In the genomic region with DNA sequence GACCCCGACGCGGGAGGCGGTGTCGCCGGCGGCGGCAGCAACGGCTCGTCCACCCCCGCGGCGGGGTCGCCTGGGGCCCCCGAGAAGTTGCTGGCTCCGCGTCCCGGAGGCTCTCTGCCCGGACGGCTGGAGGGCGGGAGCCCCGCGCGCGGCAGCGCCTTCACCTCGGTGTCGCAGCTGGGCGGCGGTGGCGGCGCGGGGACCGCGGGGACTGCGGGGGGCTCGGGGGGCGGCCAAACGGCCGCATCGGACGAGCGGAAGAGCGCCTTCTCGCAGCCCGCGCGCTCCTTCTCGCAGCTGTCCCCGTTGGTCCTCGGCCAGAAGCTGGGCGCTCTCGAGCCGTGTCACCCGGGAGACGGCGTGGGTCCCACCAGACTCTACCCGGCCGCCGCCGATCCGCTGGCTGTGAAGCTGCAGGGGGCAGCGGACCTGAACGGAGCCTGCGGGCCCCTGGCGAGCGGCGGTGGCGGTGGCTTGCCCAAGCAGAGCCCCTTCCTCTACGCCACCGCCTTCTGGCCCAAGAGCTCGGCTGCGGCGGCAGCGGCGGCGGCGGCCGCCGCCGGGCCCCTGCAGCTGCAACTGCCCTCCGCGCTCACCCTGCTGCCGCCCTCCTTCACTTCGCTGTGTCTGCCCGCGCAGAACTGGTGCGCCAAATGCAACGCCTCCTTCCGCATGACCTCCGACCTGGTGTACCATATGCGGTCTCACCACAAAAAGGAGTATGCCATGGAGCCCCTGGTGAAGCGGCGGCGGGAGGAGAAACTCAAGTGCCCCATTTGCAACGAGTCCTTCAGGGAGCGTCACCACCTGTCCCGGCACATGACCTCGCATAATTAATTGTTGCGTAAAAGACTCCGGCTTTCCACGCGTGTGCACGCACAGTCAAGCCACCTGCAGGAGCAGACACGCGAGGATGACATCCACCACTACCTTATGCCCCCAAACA, we compare ENCODE assay signal across 8 mouse cellular contexts. TPM values are rescaled to one million over a fixed set of nuclear protein-coding genes. Genes with fewer than 3 reads are reported as not detected.
DNase-seq lines count a peak whose midpoint lies in the region; ATAC-seq and TF ChIP-seq lines count a peak whose summit lies in the region.

No protein-coding gene starts in this region.

- under 1% methylated on average over 92 of the region's 106 CpGs for WGBS in hindbrain, embryonic 12.5 days
- under 1% methylated on average over 62 of the region's 106 CpGs for WGBS in lung, embryonic 16.5 days

- ATAC-seq in hindbrain, embryonic 12.5 days (ENCODE audit: low FRiP score) = peak; percentile 30
- ATAC-seq in lung, embryonic 16.5 days (ENCODE audit: low read depth) = peak; percentile 68

- intact Hi-C loops in heart, postnatal 25 days (cut with DNase I) = loop anchor here (2.0 to 5.0 kb wide), 2 partner anchors 69 to 141 kb away; a partner anchor contains a TSS

- peak; percentile 92 for DNase-seq in heart, adult 11 months
- no peak for DNase-seq in heart, postnatal 25 days (ENCODE audit: low spot score)
- DNase-seq in CH12.LX (ENCODE audit: extremely low read depth) = peak; percentile 21
- peak; percentile 63 for DNase-seq in embryo, embryonic 9.5 days (ENCODE audit: extremely low spot score)
- peak; percentile 61 for DNase-seq in right cerebral cortex, postnatal 4 days
- no peak for DNase-seq in frontal cortex, postnatal 14 days (ENCODE audit: low spot score in 2 of 2)

- peak overlapping the region; percentile 7; the same call in 1 of the 2 replicates for H3K9ac ChIP-seq in CH12.LX (ENCODE audit: insufficient read depth, low read depth)
- H3K9ac ChIP-seq in hindbrain, embryonic 12.5 days = peak overlapping the region; percentile 69
- H3K9ac ChIP-seq in lung, embryonic 16.5 days (ENCODE audit: low read length) = peak overlapping the region; percentile 70

- no peak for TF ChIP-seq RAD21 in CH12.LX (IDR thresholded peaks at IDR 0.05; ENCODE audit: low read depth, low read length)

- H3K36me3 ChIP-seq in CH12.LX (replicated peaks in 1 of 2; ENCODE audit: control insufficient read depth in 1 of 2, insufficient read depth in 1 of 2, low read length in 1 of 2) = no peaks in the 10 kb centered on the region
- H3K36me3 ChIP-seq in hindbrain, embryonic 12.5 days = no peaks in the 10 kb centered on the region
- no peaks in the 10 kb centered on the region for H3K36me3 ChIP-seq in lung, embryonic 16.5 days (ENCODE audit: control insufficient read depth, insufficient read depth, low read length)

- H3K4me2 ChIP-seq in CH12.LX (ENCODE audit: insufficient read depth, low read depth, poor library complexity, severe bottlenecking) = peak overlapping the region; percentile 73
- peak overlapping the region; percentile 94 for H3K4me2 ChIP-seq in hindbrain, embryonic 12.5 days (replicated peaks)
- H3K4me2 ChIP-seq in lung, embryonic 16.5 days (ENCODE audit: low read depth, low read length) = peak overlapping the region; percentile 97

- no peak overlapping the region for H3K27ac ChIP-seq in CH12.LX (ENCODE audit: insufficient read depth, low read depth)
- H3K27ac ChIP-seq in hindbrain, embryonic 12.5 days = peak overlapping the region; percentile 32; the same call in 1 of the 2 replicates
- no peak overlapping the region for H3K27ac ChIP-seq in lung, embryonic 16.5 days (ENCODE audit: low read length)

- H3K4me1 ChIP-seq in CH12.LX (ENCODE audit: control insufficient read depth in 1 of 2, insufficient read depth in 2 of 2) = peaks cover 0 to 3% of the 10 kb centered on the region in 2 experiments; a peak in 1 of 4 replicates
- H3K4me1 ChIP-seq in hindbrain, embryonic 12.5 days = peaks cover 36% of the 10 kb centered on the region
- peaks cover 23% of the 10 kb centered on the region for H3K4me1 ChIP-seq in lung, embryonic 16.5 days (replicated peaks; ENCODE audit: control insufficient read depth, insufficient read depth, low read length)

- no peaks in the 10 kb centered on the region for H3K79me2 ChIP-seq in CH12.LX (replicated peaks; ENCODE audit: control insufficient read depth, extremely low read depth, insufficient read depth, poor library complexity, severe bottlenecking)

- no peaks in the 10 kb centered on the region for H3K9me3 ChIP-seq in CH12.LX (replicated peaks; ENCODE audit: low read length)
- no peaks in the 10 kb centered on the region for H3K9me3 ChIP-seq in hindbrain, embryonic 12.5 days (replicated peaks)
- no peaks in the 10 kb centered on the region for H3K9me3 ChIP-seq in lung, embryonic 16.5 days (ENCODE audit: control insufficient read depth, low read length)

- peaks cover 31% of the 10 kb centered on the region for H3K27me3 ChIP-seq in CH12.LX (replicated peaks)
- peaks cover 66% of the 10 kb centered on the region for H3K27me3 ChIP-seq in hindbrain, embryonic 12.5 days
- H3K27me3 ChIP-seq in lung, embryonic 16.5 days (ENCODE audit: control insufficient read depth, insufficient read depth, low read depth, low read length) = peaks cover 82% of the 10 kb centered on the region

- no peak for TF ChIP-seq CTCF in CH12.LX (conservative IDR thresholded peaks at IDR 0.05 in 1 of 2, IDR thresholded peaks at IDR 0.05 in 1 of 2; ENCODE audit: low read depth in 2 of 2, low read length in 2 of 2)

- no peak for TF ChIP-seq POLR2A in CH12.LX (IDR thresholded peaks at IDR 0.05; ENCODE audit: low read depth, low read length)

- peak overlapping the region; percentile 20 to 67 (median 55) for H3K4me3 ChIP-seq in CH12.LX (replicated peaks in 1 of 3; ENCODE audit: low read depth in 2 of 3, low read length in 2 of 3, poor library complexity in 1 of 3)
- peak overlapping the region; percentile 55 for H3K4me3 ChIP-seq in hindbrain, embryonic 12.5 days
- peak overlapping the region; percentile 67 for H3K4me3 ChIP-seq in lung, embryonic 16.5 days (ENCODE audit: low read length)

- dilution Hi-C loops in CH12.LX (cut with MboI; ENCODE audit: extremely low pct_ligation_motif_present, extremely low pct_unique_long_range_greater_than_20kb, low sequenced_read_pairs) = no loop called here

- no peak for TF ChIP-seq EP300 in CH12.LX (IDR thresholded peaks at IDR 0.05; ENCODE audit: low read length)

- in situ Hi-C loops in CH12.LX (cut with MboI; ENCODE audit: low pct_ligation_motif_present, low pct_unique_long_range_greater_than_20kb, low sequenced_read_pairs) = loop anchor here (25.0 kb wide), 1 partner anchor 249 kb away; no protein-coding TSS in a partner anchor

TF ChIP-seq in CH12.LX, 34 proteins besides CTCF, POLR2A, EP300 and RAD21:
- TF ChIP-seq GABPA (IDR thresholded peaks at IDR 0.05; ENCODE audit: insufficient replicate concordance, low read depth, low read length) (no peak), NELFE (IDR thresholded peaks at IDR 0.05; ENCODE audit: low read depth, low read length) (no peak), BHLHE40 (IDR thresholded peaks at IDR 0.05; ENCODE audit: low read depth, low read length) (peak; percentile 62), MXI1 (IDR thresholded peaks at IDR 0.05; ENCODE audit: low read depth, low read length) (0 out of 2 replicates have a peak, but pooled peaks have one; percentile 35), ELF1 (IDR thresholded peaks at IDR 0.05; ENCODE audit: low read depth, low read length) (0 out of 2 replicates have a peak, but pooled peaks have one; percentile 22), USF2 (conservative IDR thresholded peaks at IDR 0.05; ENCODE audit: low read depth, low read length) (no peak), MYC (IDR thresholded peaks at IDR 0.05; ENCODE audit: low read depth, low read length) (no peak)

RNA-seq across cellular contexts. Expression of a gene that starts 19.1 kb away (rescaled TPM):
- total RNA-seq in heart, postnatal 25 days (2021) = under 1 TPM; 0.18 to 0.34 TPM
- total RNA-seq in CH12.LX (2012; rRNA removed) (0.04 TPM in 2 replicates), CH12.LX (2014; rRNA removed) (0.08 and 0.09 TPM in 2 replicates)
- polyA plus RNA-seq in CH12.LX (2012; ENCODE audit: insufficient read length, low read depth) = 0.06 and 0.18 TPM in 2 replicates
- polyA plus RNA-seq in hindbrain, embryonic 12.5 days (2016; fragmentation: Nextera tagmentation; extraction: Ambion mirVana) = 2.8 and 3.2 TPM in 2 replicates
- polyA plus RNA-seq in lung, embryonic 16.5 days (2015; fragmentation: Nextera tagmentation; extraction: Ambion mirVana) = 0.79 and 0.87 TPM in 2 replicates

Comparison
In these comparisons a context has a peak if more than half of its experiments do, and no peak if none do; other contexts are left out.
1. DNase-seq: peak in heart, adult 11 months (single experiment), CH12.LX (single experiment), embryo, embryonic 9.5 days (single experiment) and right cerebral cortex, postnatal 4 days (single experiment); none in heart, postnatal 25 days (single experiment) and frontal cortex, postnatal 14 days (0 of 2).
2. H3K9ac ChIP-seq: peak in every context shown above with its lines; median percentile 70 in lung, embryonic 16.5 days; 69 in hindbrain, embryonic 12.5 days; 7 in CH12.LX.
3. Peak in every context shown above with its lines, with median percentiles within 50 percentile points of each other: H3K4me2 ChIP-seq and H3K4me3 ChIP-seq.